ENCODE assay signal across 17 mouse cellular contexts in genomic region chr9:103376346-103377320, GRCm38 (mm10). TPM values are rescaled to one million over a fixed set of nuclear protein-coding genes. Genes with fewer than 3 reads are reported as not detected.
DNase-seq lines count a peak whose midpoint lies in the region; ATAC-seq and TF ChIP-seq lines count a peak whose summit lies in the region.
"Had no signal": no experiment of that assay in that cellular context is flagged by ENCODE, and none has a peak within 500 bp of the region (broad histone marks: within the 10 kb centered on the region; RNA-seq: fewer than 3 reads in every experiment).

No protein-coding gene starts in this region.

- H3K36me3 ChIP-seq in intestine, embryonic 14.5 days (ENCODE audit: control insufficient read depth, insufficient read depth, low read length), result no peaks in the 10 kb centered on the region
- no peaks in the 10 kb centered on the region for H3K36me3 ChIP-seq in intestine, postnatal 0 days (ENCODE audit: control insufficient read depth, insufficient read depth)
- no peaks in the 10 kb centered on the region for H3K36me3 ChIP-seq in C2C12 (ENCODE audit: control insufficient read depth, insufficient read depth)
- no peaks in the 10 kb centered on the region for H3K36me3 ChIP-seq in embryonic facial prominence, embryonic 11.5 days (replicated peaks; ENCODE audit: control insufficient read depth, insufficient read depth, low read depth, low read length)
- no peaks in the 10 kb centered on the region for H3K36me3 ChIP-seq in limb, embryonic 15.5 days

- no peaks in the 10 kb centered on the region for H3K27me3 ChIP-seq in intestine, embryonic 14.5 days (replicated peaks; ENCODE audit: control insufficient read depth, insufficient read depth, low read length)
- no peaks in the 10 kb centered on the region for H3K27me3 ChIP-seq in intestine, postnatal 0 days (replicated peaks; ENCODE audit: control insufficient read depth, insufficient read depth, low read length)
- H3K27me3 ChIP-seq in C2C12 (ENCODE audit: control insufficient read depth, insufficient read depth, insufficient read length), result no peaks in the 10 kb centered on the region
- no peaks in the 10 kb centered on the region for H3K27me3 ChIP-seq in embryonic facial prominence, embryonic 11.5 days (ENCODE audit: control insufficient read depth, insufficient read depth, low read length)
- H3K27me3 ChIP-seq in limb, embryonic 15.5 days, result no peaks in the 10 kb centered on the region

- H3K4me2 ChIP-seq in intestine, embryonic 14.5 days (ENCODE audit: low read length), result no peak overlapping the region
- no peak overlapping the region for H3K4me2 ChIP-seq in intestine, postnatal 0 days (replicated peaks; ENCODE audit: low read depth)
- no peak overlapping the region for H3K4me2 ChIP-seq in embryonic facial prominence, embryonic 11.5 days (ENCODE audit: low read depth, low read length)
- H3K4me2 ChIP-seq in limb, embryonic 15.5 days, result no peak overlapping the region

- no peak overlapping the region for H3K4me3 ChIP-seq in intestine, embryonic 14.5 days (ENCODE audit: low read depth, low read length)
- no peak overlapping the region for H3K4me3 ChIP-seq in intestine, postnatal 0 days (ENCODE audit: low read depth, low read length)
- no peak overlapping the region for H3K4me3 ChIP-seq in C2C12 (ENCODE audit: insufficient read depth, poor library complexity, severe bottlenecking)
- no peak overlapping the region for H3K4me3 ChIP-seq in embryonic facial prominence, embryonic 11.5 days (ENCODE audit: low read depth, low read length)
- no peak overlapping the region for H3K4me3 ChIP-seq in limb, embryonic 15.5 days
- H3K4me3 ChIP-seq: left cerebral cortex, adult 2 months had no signal

- DNase-seq in intestine, embryonic 14.5 days (ENCODE audit: low spot score), result no peak
- DNase-seq in embryonic facial prominence, embryonic 11.5 days (ENCODE audit: low spot score), result peak; percentile 32
- no peak for DNase-seq in testis, postnatal 14 days (ENCODE audit: low spot score)
- no peak for DNase-seq in kidney, postnatal 10 days
- DNase-seq in cerebellum, adult 9-10 months, result no peak
- DNase-seq: adrenal gland, postnatal 25 days; cerebellum, postnatal 10 days; embryo, embryonic 11 days; forebrain, postnatal 0 days; heart, adult 11 months; right cerebral cortex, postnatal 25 days had no signal

- no peaks in the 10 kb centered on the region for H3K79me3 ChIP-seq in C2C12 (ENCODE audit: low read depth)

- no peaks in the 10 kb centered on the region for H3K4me1 ChIP-seq in intestine, embryonic 14.5 days (replicated peaks; ENCODE audit: control insufficient read depth, insufficient read depth, low read length)
- no peaks in the 10 kb centered on the region for H3K4me1 ChIP-seq in intestine, postnatal 0 days (replicated peaks; ENCODE audit: control insufficient read depth, insufficient read depth, low read length)
- no peaks in the 10 kb centered on the region for H3K4me1 ChIP-seq in embryonic facial prominence, embryonic 11.5 days (ENCODE audit: control insufficient read depth, insufficient read depth, low read length)
- no peaks in the 10 kb centered on the region for H3K4me1 ChIP-seq in limb, embryonic 15.5 days

- H3K9ac ChIP-seq in intestine, embryonic 14.5 days (ENCODE audit: low read length), result no peak overlapping the region
- no peak overlapping the region for H3K9ac ChIP-seq in intestine, postnatal 0 days (ENCODE audit: low read depth, low read length)
- H3K9ac ChIP-seq in embryonic facial prominence, embryonic 11.5 days (replicated peaks; ENCODE audit: low read length), result no peak overlapping the region
- no peak overlapping the region for H3K9ac ChIP-seq in limb, embryonic 15.5 days
- H3K9ac ChIP-seq: forebrain, postnatal 0 days had no signal

- ATAC-seq in intestine, embryonic 14.5 days (replicated peaks; ENCODE audit: low FRiP score, low TSS enrichment, low read depth), result peak; percentile 29; the same call in 1 of the 2 replicates
- ATAC-seq in intestine, postnatal 0 days, result no peak
- peak; percentile 45 for ATAC-seq in embryonic facial prominence, embryonic 11.5 days (replicated peaks; ENCODE audit: insufficient number of reproducible peaks, low FRiP score, low TSS enrichment, low read depth)
- ATAC-seq in limb, embryonic 15.5 days (ENCODE audit: insufficient number of reproducible peaks, low FRiP score, low TSS enrichment, low read depth), result no peak
- ATAC-seq: forebrain, postnatal 0 days; midbrain, embryonic 16.5 days had no signal

- WGBS in intestine, embryonic 14.5 days, result 69% methylated on average over 7 of the region's 7 CpGs
- 64% methylated on average over 7 of the region's 7 CpGs for WGBS in intestine, postnatal 0 days
- 64% methylated on average over 7 of the region's 7 CpGs for WGBS in embryonic facial prominence, embryonic 11.5 days
- WGBS in limb, embryonic 15.5 days, result 43% methylated on average over 7 of the region's 7 CpGs

- no peak overlapping the region for H3ac ChIP-seq in C2C12 (ENCODE audit: control insufficient read depth, insufficient read length, low read depth)

- H3K79me2 ChIP-seq in C2C12 (ENCODE audit: control insufficient read depth, insufficient read depth), result no peaks in the 10 kb centered on the region

- H3K9me3 ChIP-seq in intestine, embryonic 14.5 days (ENCODE audit: control insufficient read depth, low read length), result no peaks in the 10 kb centered on the region
- H3K9me3 ChIP-seq in intestine, postnatal 0 days (ENCODE audit: control insufficient read depth), result no peaks in the 10 kb centered on the region
- H3K9me3 ChIP-seq in embryonic facial prominence, embryonic 11.5 days (replicated peaks; ENCODE audit: control insufficient read depth, low read length), result no peaks in the 10 kb centered on the region
- H3K9me3 ChIP-seq in limb, embryonic 15.5 days, result no peaks in the 10 kb centered on the region

- no peak for TF ChIP-seq CTCF in intestine, postnatal 0 days (IDR thresholded peaks at IDR 0.05; ENCODE audit: low read depth)
- no peak for TF ChIP-seq CTCF in C2C12 (IDR thresholded peaks at IDR 0.05; ENCODE audit: control insufficient read depth, insufficient read depth, insufficient read length)

- no peak overlapping the region for H3K27ac ChIP-seq in intestine, embryonic 14.5 days (ENCODE audit: low read depth)
- H3K27ac ChIP-seq in intestine, postnatal 0 days (ENCODE audit: low read depth, low read length), result no peak overlapping the region
- H3K27ac ChIP-seq in embryonic facial prominence, embryonic 11.5 days (replicated peaks; ENCODE audit: low read depth, low read length), result no peak overlapping the region
- peak overlapping the region; percentile 13; the same call in 1 of the 2 replicates for H3K27ac ChIP-seq in limb, embryonic 15.5 days
- H3K27ac ChIP-seq: kidney, postnatal 0 days; left cerebral cortex, adult 2 months had no signal

TF ChIP-seq in C2C12, 6 proteins besides CTCF, POLR2A, EP300 and RAD21:
- TF ChIP-seq MYOG (IDR thresholded peaks at IDR 0.05; ENCODE audit: control insufficient read depth, extremely low read depth, insufficient read length), result no peak
- peak; percentile 64 for TF ChIP-seq MYOD1 (IDR thresholded peaks at IDR 0.05; ENCODE audit: control insufficient read depth, insufficient read length, low read depth)

RNA-seq across cellular contexts. Expression of gene Cdv3, which starts 11.0 kb away (rescaled TPM):
- polyA plus RNA-seq in intestine, embryonic 14.5 days (2014; fragmentation: Nextera tagmentation; extraction: Ambion mirVana), result 85.0 and 99.1 TPM in 2 replicates
- 38.8 and 39.8 TPM in 2 replicates for polyA plus RNA-seq in intestine, postnatal 0 days (2015; fragmentation: Nextera tagmentation; extraction: Ambion mirVana)
- polyA plus RNA-seq in C2C12 (2012; fragmentation: generic; extraction: Trizol), result 89.2 TPM
- polyA plus RNA-seq in embryonic facial prominence, embryonic 11.5 days (2014; fragmentation: Nextera tagmentation; extraction: Ambion mirVana), result 142 and 147 TPM in 2 replicates
- polyA plus RNA-seq in limb, embryonic 15.5 days (2015; fragmentation: Nextera tagmentation; extraction: Ambion mirVana), result 95.2 and 121 TPM in 2 replicates

Comparison
In these comparisons a context has a peak if more than half of its experiments do, and no peak if none do; other contexts are left out.
1. ATAC-seq: peak in intestine, embryonic 14.5 days (single experiment) and embryonic facial prominence, embryonic 11.5 days (single experiment); none in intestine, postnatal 0 days (single experiment) and limb, embryonic 15.5 days (single experiment).